Mouse (Mus musculus) liver, postnatal 0 days (tissue): Measurements from ENCODE around the gene Gm11116. TPM values are rescaled to one million over a fixed set of nuclear protein-coding genes. Genes with fewer than 3 reads are reported as not detected.
"Not testable (repeated sequence)": the region's sequence is repeated elsewhere in the genome, so short reads cannot be mapped to it uniquely, and the experiment has no call there.

Source experiments
- ATAC-seq: fragments of 200-750 bp; cut with Nextera tagmentation; 2 replicates; pipeline ENCODE4 v1.8.0; 2017; ENCODE audit warnings: mild to moderate bottlenecking, moderate library complexity
- DNase-seq: peaks from one replicate; pipeline ENCODE4 v3.0.0-alpha.2; 2016
- H3K27ac ChIP-seq: fragments of 300-500 bp; sonication (generic); 2 replicates; pipeline ENCODE4 v1.5.1; 2014; ENCODE audit warnings: antibody characterized with exemption, moderate library complexity, mild to moderate bottlenecking, low read depth
- H3K27me3 ChIP-seq: fragments of 300-500 bp; sonication (generic); 2 replicates; pipeline ENCODE4 v1.6.1; 2014; ENCODE audit warnings: low read length, control low read depth, mixed read lengths; ENCODE audit not compliant: insufficient read depth
- H3K36me3 ChIP-seq: fragments of 300-500 bp; sonication (generic); replicated peaks from 2 replicates; pipeline ENCODE4 v1.6.1; 2014; ENCODE audit warnings: mild to moderate bottlenecking, control low read depth, low read length, moderate library complexity, mixed read lengths; ENCODE audit not compliant: insufficient read depth
- H3K4me1 ChIP-seq: fragments of 300-500 bp; sonication (generic); 2 replicates; pipeline ENCODE4 v1.6.1; 2014; ENCODE audit warnings: antibody characterized with exemption, mild to moderate bottlenecking, control low read depth; ENCODE audit not compliant: insufficient read depth
- H3K4me2 ChIP-seq: fragments of 300-500 bp; sonication (generic); 2 replicates; pipeline ENCODE4 v1.6.1; 2014; ENCODE audit warnings: low read depth, mild to moderate bottlenecking, low read length, moderate library complexity, mixed read lengths
- H3K4me3 ChIP-seq: fragments of 300-500 bp; sonication (generic); 2 replicates; pipeline ENCODE4 v1.5.1; 2014; ENCODE audit warnings: low read depth, low read length
- H3K9ac ChIP-seq: fragments of 300-500 bp; sonication (generic); replicated peaks from 2 replicates; pipeline ENCODE4 v1.6.1; 2014; ENCODE audit warnings: mild to moderate bottlenecking, moderate library complexity
- H3K9me3 ChIP-seq: fragments of 300-500 bp; sonication (generic); 2 replicates; pipeline ENCODE4 v1.6.1; 2016; ENCODE audit warnings: mild to moderate bottlenecking, control low read depth, low read length, mixed read lengths
- CTCF ChIP-seq: sonication (generic); IDR thresholded peaks from 2 replicates; pipeline ENCODE4 v1.5.1; 2016; ENCODE audit warnings: antibody characterized with exemption, low read depth
- EP300 ChIP-seq: IDR thresholded peaks from 2 replicates; pipeline ENCODE4 v1.6.1; 2016; ENCODE audit warnings: antibody characterized with exemption, low read depth, mild to moderate bottlenecking
- WGBS: fragments of 180-500 bp; shearing (Covaris S2); extraction: QIAGEN DNeasy Blood & Tissue Kit; methylation state at CpG from one replicate; pipeline ENCODE4 v1.1.7; 2014; ENCODE audit not compliant: insufficient replicate concordance; 5-methylcytosine and 5-hydroxymethylcytosine counted together
- polyA plus RNA-seq: library from polyadenylated mRNA; unstranded; fragments of >200 nt; fragmentation: Nextera tagmentation; extraction: Ambion mirVana; gene quantifications from 2 replicates; pipeline ENCODE4 v1.2.1, GENCODE M21; 2015

The Gm11116 gene
- not detected in 2 replicates for polyA plus RNA-seq

DNA sequence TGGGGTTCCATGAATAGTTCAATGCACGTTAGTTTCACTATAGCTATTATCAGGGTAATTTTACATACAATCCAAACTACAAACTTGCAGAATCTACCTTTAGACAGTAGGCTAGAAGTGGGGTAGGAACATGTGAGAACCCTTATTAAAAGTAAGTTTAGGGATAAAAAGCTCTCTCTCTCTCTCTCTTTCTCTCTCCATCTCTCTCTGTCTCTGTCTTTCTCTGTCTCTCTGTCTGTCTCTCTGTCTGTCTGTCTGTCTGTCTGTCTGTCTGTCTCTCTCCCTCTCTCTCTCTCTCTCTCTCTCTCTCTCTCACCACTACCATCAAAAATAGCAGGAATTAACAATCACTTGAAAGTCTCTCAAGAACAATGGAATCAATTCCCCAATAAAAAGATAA is at the start of gene Gm11116:
Gene Gm11116, minus strand, starts transcription at position 101 of the 400 bp plus-strand sequence.
- 50% methylated on average over 1 of the region's 1 CpGs for WGBS
- no peaks in the 10 kb centered on the region for H3K36me3 ChIP-seq
- ATAC-seq, result no peak

DNA sequence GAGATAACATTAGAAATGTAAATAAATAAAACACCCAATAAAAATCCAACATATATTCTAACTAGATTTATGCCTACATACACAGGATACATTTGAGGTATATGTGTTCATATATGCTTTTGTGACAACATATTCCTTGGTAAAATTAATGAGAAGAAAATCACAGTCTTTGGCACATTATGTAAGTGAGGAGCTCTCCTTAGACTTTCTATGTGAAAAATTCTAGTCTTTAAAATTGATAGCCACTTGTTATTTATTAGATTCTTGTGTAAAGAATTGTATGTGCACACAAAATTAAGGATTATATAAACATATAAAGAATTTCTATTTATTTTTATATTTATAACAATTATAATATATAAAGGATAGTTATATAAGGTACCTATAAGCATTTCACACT is 42.7 kb upstream of the Gm11116 start, which contains the start of gene Gm11115:
Gene Gm11115, minus strand, starts transcription at position 101 of the 400 bp plus-strand sequence.
- Histone ChIP-seq H3K4me2 (no peak within 1 kb of the TSS), H3K9ac (no peak within 1 kb of the TSS), H3K4me1 (no peaks in the 10 kb centered on the region), H3K36me3 (no peaks in the 10 kb centered on the region), H3K27me3 (no peaks in the 10 kb centered on the region), H3K9me3 (no peaks in the 10 kb centered on the region), H3K4me3 (no peak within 1 kb of the TSS), H3K27ac (no peak within 1 kb of the TSS)
- ATAC-seq (no peak), DNase-seq (no peak)
- no peak for TF ChIP-seq CTCF
- TF ChIP-seq EP300, result no peak

More for the DNA sequence above, at the start of gene Gm11116:
- Histone ChIP-seq H3K9ac (no peak within 1 kb of the TSS), H3K4me3 (no peak within 1 kb of the TSS), H3K9me3 (no peaks in the 10 kb centered on the region), H3K4me2 (no peak within 1 kb of the TSS), H3K27ac (no peak within 1 kb of the TSS), H3K27me3 (no peaks in the 10 kb centered on the region), H3K4me1 (no peaks in the 10 kb centered on the region)
- DNase-seq, result no peak
- TF ChIP-seq CTCF (no peak), EP300 (no peak)

DNA sequence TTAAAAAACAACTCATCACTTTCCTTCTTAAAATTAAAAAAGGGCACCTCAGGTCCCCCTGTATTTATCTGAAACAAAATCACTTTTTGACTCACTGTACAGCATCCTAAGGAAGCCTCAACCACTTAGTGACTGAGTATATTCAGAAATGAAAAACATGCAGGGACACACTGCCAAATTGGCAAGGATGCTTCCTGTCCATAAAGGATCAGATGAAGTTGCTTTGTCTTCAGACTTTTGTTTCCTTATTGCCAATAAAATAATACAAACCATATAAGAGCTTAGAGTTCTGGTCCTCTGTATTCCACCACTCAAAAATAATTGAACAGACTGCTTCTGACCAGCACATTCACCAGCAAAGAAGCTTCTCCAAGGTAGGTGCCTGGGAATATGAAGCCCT is 25.1 kb downstream of the Gm11116 start, which contains the start of gene Smr2:
Gene Smr2, plus strand, starts transcription at position 301 of the 400 bp plus-strand sequence.
- not testable (repeated sequence) for H3K9me3 ChIP-seq, H3K36me3 ChIP-seq, H3K27me3 ChIP-seq, H3K27ac ChIP-seq, H3K4me3 ChIP-seq, H3K4me2 ChIP-seq, DNase-seq, H3K4me1 ChIP-seq, ATAC-seq, H3K9ac ChIP-seq

Other genes with a start within 250 kb of the Gm11116 start
- not detected in 2 replicates for gene Odam, start 226.5 kb downstream of the Gm11116 start, polyA plus RNA-seq
- gene Csn3, start 186.0 kb downstream of the Gm11116 start, polyA plus RNA-seq, result not detected in 2 replicates
- gene 2310003L06Rik, start 142.1 kb downstream of the Gm11116 start, polyA plus RNA-seq, result not detected in 2 replicates
- gene Gm28434, start 142.0 kb downstream of the Gm11116 start, polyA plus RNA-seq, result not detected in 2 replicates
- gene Cabs1, start 132.1 kb downstream of the Gm11116 start, polyA plus RNA-seq, result not detected in 2 replicates
- gene Smr3a, start 109.0 kb downstream of the Gm11116 start, polyA plus RNA-seq, result not detected in 2 replicates
- gene Smr2, start 25.0 kb downstream of the Gm11116 start, polyA plus RNA-seq, result not detected in 2 replicates
- gene Gm11115, start 42.6 kb upstream of the Gm11116 start, polyA plus RNA-seq, result not detected in 2 replicates
- not detected in 2 replicates for gene Gm7714, start 157.4 kb upstream of the Gm11116 start, polyA plus RNA-seq
- not detected in 2 replicates for gene Prol1, start 205.8 kb upstream of the Gm11116 start, polyA plus RNA-seq